Mouse (Mus musculus) spleen, postnatal 10 days (tissue): ENCODE results near the gene Aptx.

ENCODE experiments used
- DNase-seq, 2 experiments: peaks; one replicate each; pipeline ENCODE4 v3.0.0; 2021 to 2022; ENCODE audit warnings: low spot score in 2 of 2

The Aptx gene

GRCm38 (mm10) chr4:40666237-40667012, 36.6 kb downstream of the Aptx start:
- DNase-seq = no peak

- DNase-seq = no peak
These were observed 51.9 kb downstream of the Aptx start for GRCm38 (mm10) chr4:40651055-40651454.

DNA sequence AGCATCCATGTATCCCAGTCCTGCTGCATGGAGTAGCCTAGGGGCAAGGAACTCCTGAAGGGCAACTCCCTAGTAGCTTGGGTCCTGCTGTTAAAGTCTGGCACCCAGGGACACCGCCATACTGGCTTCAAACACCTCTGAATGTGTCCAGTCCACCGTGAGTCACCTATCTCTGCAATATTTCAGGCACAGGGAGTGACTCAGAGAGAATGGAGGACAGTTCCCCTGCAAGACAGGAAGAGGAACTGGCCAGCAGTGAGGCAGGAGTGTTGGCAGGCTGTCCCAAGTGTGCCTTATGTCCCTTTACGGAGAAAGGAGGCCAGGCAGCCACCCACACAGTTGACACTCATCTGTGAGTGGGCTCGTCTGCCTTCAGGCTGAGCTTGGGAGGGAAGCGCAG, 53.9 kb downstream of the Aptx start:
- DNase-seq = no peak

DNA sequence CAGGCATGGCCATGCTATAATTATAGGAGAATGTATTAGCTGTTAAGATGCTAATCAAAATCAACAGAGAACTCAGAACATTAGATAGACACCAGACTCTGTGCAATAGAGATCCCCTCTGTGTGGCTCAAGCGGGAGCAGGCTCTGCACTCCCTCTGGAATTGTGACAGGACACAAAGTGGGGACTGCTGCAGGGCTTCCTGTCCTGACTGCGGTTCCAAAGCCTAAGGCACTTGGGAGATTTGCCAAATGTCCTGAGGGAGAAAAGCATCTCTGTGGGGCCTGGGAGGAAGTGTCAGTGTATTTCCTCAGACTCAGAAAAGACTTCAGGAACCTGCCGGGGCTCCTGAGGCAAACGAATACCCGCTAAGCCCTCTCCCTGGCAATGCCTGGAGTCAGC, 59.4 kb downstream of the Aptx start:
- DNase-seq = no peak

DNA sequence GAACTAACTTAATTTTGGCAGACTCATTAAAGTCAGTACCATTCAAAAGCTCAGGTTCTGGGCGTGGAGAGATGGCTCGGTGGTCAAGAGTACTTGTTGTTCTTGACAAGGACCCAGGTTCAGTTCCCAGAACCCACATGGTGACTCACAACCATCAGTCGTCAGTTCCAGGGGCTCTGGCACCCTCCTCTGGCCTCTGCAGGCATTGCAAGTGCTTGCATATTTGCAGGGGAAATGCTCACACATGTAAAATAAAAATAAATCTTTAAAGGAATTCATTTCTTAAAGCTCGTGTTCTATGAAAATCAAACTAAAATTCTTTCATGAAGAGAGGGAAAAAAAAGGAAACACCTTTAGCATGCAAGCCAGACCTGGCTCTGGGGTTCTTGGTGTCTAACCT, 62.0 kb downstream of the Aptx start:
- no peak for DNase-seq
